Mouse (Mus musculus) layer of hippocampus, adult 18-20 months (tissue): ENCODE results near the gene B3gnt7. TPM values are rescaled to one million over a fixed set of nuclear protein-coding genes. Genes with fewer than 3 reads are reported as not detected.
"Not testable (repeated sequence)": the region's sequence is repeated elsewhere in the genome, so short reads cannot be mapped to it uniquely, and the experiment has no call there.

Source experiments
- DNase-seq, 2 experiments: peaks; one replicate each; pipeline ENCODE4 v3.0.0; 2022; ENCODE audit warnings: low spot score in 2 of 2
- total RNA-seq, 2 experiments: library from RNA; stranded (reverse); gene quantifications; 2 replicates each; pipeline ENCODE4 v1.2.3; 2021

B3gnt7 gene
- total RNA-seq, 2 experiments from 2014 or later, result 0.76 to 0.89 TPM

GRCm38 (mm10) chr1:86301221-86302091, 1.2 kb upstream of the B3gnt7 start:
- DNase-seq, result no peak

- DNase-seq, result peak in 1 of 2 experiments; percentile 21
Measured at GRCm38 (mm10) chr1:86303063-86303872, 636 bp downstream of the B3gnt7 start.

- no peak for DNase-seq
Measured at GRCm38 (mm10) chr1:86303873-86304250, 1.2 kb downstream of the B3gnt7 start.

- DNase-seq, result no peak
Measured at GRCm38 (mm10) chr1:86306686-86307085, 4.1 kb downstream of the B3gnt7 start.

GRCm38 (mm10) chr1:86307177-86307762, 4.6 kb downstream of the B3gnt7 start:
- no peak for DNase-seq

GRCm38 (mm10) chr1:86307871-86308641, 5.4 kb downstream of the B3gnt7 start:
- DNase-seq, result no peak

GRCm38 (mm10) chr1:86309270-86309833, 6.7 kb downstream of the B3gnt7 start:
- no peak for DNase-seq

- no peak for DNase-seq
Measured at GRCm38 (mm10) chr1:86310536-86311310, 8.1 kb downstream of the B3gnt7 start.

GRCm38 (mm10) chr1:86311467-86312005, 8.9 kb downstream of the B3gnt7 start:
- no peak for DNase-seq

GRCm38 (mm10) chr1:86312269-86312668, 9.6 kb downstream of the B3gnt7 start:
- no peak for DNase-seq

- no peak for DNase-seq
Measured at GRCm38 (mm10) chr1:86313096-86313771, 10.6 kb downstream of the B3gnt7 start.

GRCm38 (mm10) chr1:86313772-86314125, 11.1 kb downstream of the B3gnt7 start:
- DNase-seq, result no peak

- no peak for DNase-seq
Measured at GRCm38 (mm10) chr1:86320822-86321413, 18.3 kb downstream of the B3gnt7 start.

GRCm38 (mm10) chr1:86336330-86336729, 33.7 kb downstream of the B3gnt7 start:
- no peak for DNase-seq

GRCm38 (mm10) chr1:86339156-86339812, 36.7 kb downstream of the B3gnt7 start:
- peak; percentile 75 to 95 for DNase-seq

- not testable (repeated sequence) for DNase-seq
Measured at GRCm38 (mm10) chr1:86341096-86341495, 38.5 kb downstream of the B3gnt7 start.

- DNase-seq, result no peak
Measured at GRCm38 (mm10) chr1:86342371-86342770, 39.7 kb downstream of the B3gnt7 start.

GRCm38 (mm10) chr1:86343087-86343645, 40.5 kb downstream of the B3gnt7 start:
- no peak for DNase-seq
